Mouse (Mus musculus): ENCODE data around the gene Pan2. TPM values are rescaled to one million over a fixed set of nuclear protein-coding genes. Genes with fewer than 3 reads are reported as not detected.
A peak's percentile ranks its signal among the peaks of the same experiment; 100 is the strongest.
"Not testable (repeated sequence)": the region's sequence is repeated elsewhere in the genome, so short reads cannot be mapped to it uniquely, and the experiment has no call there.

Pan2 gene
- polyA plus RNA-seq, 1 experiment from 2014 or later, result 29.9 TPM

GRCm38 (mm10) chr10:128270287-128270841 lies 32.8 kb upstream of the Pan2 start, which contains the start of gene Stat2:
Gene Stat2 (plus strand): TSS chr10:128270559.
- H3K4me3 ChIP-seq, result peak within 1 kb of the TSS; percentile 92
- no peaks in the 10 kb centered on the region for H3K27me3 ChIP-seq (ENCODE audit: insufficient read depth, poor library complexity, severe bottlenecking)
- H3K27ac ChIP-seq, result peak within 1 kb of the TSS; percentile 91
- H3K9me3 ChIP-seq, result no peaks in the 10 kb centered on the region
- WGBS, result under 1% methylated on average over 43 of the region's 43 CpGs
- peak; percentile 100 for DNase-seq (ENCODE audit: low spot score)
- H3K36me3 ChIP-seq, result 0 out of 2 replicates have a peak, but pooled peaks cover 3% of the 10 kb centered on the region
- H3K4me1 ChIP-seq, result peaks cover 16% of the 10 kb centered on the region; the same call in 1 of the 2 replicates

DNA sequence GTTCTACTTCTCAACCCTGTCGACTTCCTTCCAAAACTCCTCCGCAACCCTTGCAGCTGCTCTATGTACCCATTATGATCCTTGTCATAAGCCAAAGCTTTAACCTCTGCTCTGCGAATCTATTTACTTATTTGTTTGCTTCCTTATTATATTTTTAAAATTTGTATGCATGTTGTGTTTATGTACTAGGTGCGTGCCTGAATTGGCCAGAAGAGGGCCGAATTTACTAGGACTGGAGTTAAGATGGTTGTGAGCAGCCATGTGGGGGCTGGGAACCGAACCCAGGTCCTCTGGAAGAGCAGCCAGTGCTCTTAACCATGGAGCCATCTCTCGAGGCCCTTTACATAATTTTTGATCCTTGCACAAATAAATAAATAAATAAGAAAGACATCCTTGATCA lies 32.3 kb upstream of the Pan2 start:
- Histone ChIP-seq H3K27me3 (ENCODE audit: insufficient read depth, poor library complexity, severe bottlenecking) (no peaks in the 10 kb centered on the region), H3K4me1 (peaks cover 16% of the 10 kb centered on the region; the same call in 1 of the 2 replicates), H3K9me3 (no peaks in the 10 kb centered on the region), H3K4me3 (peak overlapping the region; percentile 92), H3K36me3 (0 out of 2 replicates have a peak, but pooled peaks cover 3% of the 10 kb centered on the region), H3K27ac (peak overlapping the region; percentile 91)
- DNase-seq (ENCODE audit: low spot score), result no peak
- WGBS, result 35% methylated on average over 7 of the region's 7 CpGs

- Histone ChIP-seq H3K27ac (no peak overlapping the region), H3K9me3 (no peaks in the 10 kb centered on the region), H3K4me1 (peaks cover 16% of the 10 kb centered on the region; the same call in 1 of the 2 replicates), H3K36me3 (peaks cover 8% of the 10 kb centered on the region), H3K27me3 (ENCODE audit: insufficient read depth, poor library complexity, severe bottlenecking) (no peaks in the 10 kb centered on the region), H3K4me3 (no peak overlapping the region)
- DNase-seq (ENCODE audit: low spot score), result no peak
- WGBS, result 57% methylated on average over 2 of the region's 2 CpGs
Observed at GRCm38 (mm10) chr10:128271883-128272282, 31.3 kb upstream of the Pan2 start.

DNA sequence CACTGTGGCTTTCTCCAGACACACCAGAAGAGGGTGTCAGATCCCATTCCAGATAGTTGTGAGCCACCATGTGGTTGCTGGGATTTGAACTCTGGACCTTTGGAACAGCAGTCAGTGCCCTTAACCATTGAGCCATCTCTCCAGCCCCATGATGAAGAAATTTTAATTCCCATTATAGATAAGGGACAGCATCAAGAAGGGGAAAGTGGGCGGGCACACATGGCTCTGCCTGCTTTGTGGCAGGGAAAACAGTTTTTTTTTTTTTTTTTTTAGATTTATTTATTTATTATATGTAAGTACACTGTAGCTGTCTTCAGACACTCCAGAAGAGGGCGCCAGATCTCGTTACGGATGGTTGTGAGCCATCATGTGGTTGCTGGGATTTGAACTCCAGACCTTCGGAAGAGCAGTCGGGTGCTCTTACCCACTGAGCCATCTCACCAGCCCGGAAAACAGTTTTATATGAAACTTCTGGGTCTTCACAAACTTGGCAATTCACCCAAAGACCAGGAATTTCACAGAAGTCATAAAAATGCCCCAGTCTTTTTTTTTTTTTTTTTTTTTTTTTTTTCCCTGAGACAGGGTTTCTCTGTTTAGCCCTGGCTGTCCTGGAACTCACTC lies 30.2 kb upstream of the Pan2 start:
- not testable (repeated sequence) for H3K9me3 ChIP-seq; H3K27ac ChIP-seq; H3K27me3 ChIP-seq (ENCODE audit: insufficient read depth, poor library complexity, severe bottlenecking); DNase-seq (ENCODE audit: low spot score); H3K4me3 ChIP-seq
- WGBS, result 82% methylated on average over 6 of the region's 7 CpGs
- peaks cover 16% of the 10 kb centered on the region; the same call in 1 of the 2 replicates for H3K4me1 ChIP-seq
- peaks cover 15% of the 10 kb centered on the region for H3K36me3 ChIP-seq

GRCm38 (mm10) chr10:128275374-128275773 lies 27.8 kb upstream of the Pan2 start:
- 94% methylated on average over 1 of the region's 1 CpGs for WGBS

DNA sequence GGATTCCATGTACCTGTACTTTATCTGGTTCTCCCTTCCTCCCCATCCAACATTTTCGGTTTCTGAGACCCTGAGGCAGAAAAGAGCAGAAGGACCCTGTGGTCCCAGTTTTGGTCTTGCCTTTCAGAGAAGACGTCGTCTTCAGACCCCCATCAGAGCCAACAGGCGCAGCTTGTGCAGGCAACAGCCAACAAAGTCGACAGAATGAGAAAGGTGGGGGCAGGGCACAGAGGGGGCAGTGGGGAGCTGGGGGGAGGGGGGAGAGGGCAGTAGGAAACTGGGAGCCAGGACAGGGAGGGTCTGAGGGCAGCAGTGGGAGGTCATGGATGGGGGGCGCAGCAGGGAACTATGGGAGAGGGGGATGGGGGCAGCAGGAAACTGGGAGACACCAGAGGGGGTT lies 25.0 kb upstream of the Pan2 start:
- H3K4me1 ChIP-seq, result 0 out of 2 replicates have a peak, but pooled peaks cover 3% of the 10 kb centered on the region
- no peak overlapping the region for H3K4me3 ChIP-seq
- no peak overlapping the region for H3K27ac ChIP-seq
- WGBS, result 64% methylated on average over 6 of the region's 6 CpGs
- DNase-seq (ENCODE audit: low spot score), result no peak
- peaks cover 60% of the 10 kb centered on the region for H3K36me3 ChIP-seq
- H3K27me3 ChIP-seq (ENCODE audit: insufficient read depth, poor library complexity, severe bottlenecking), result no peaks in the 10 kb centered on the region
- H3K9me3 ChIP-seq, result no peaks in the 10 kb centered on the region

More at GRCm38 (mm10) chr10:128275374-128275773, 27.8 kb upstream of the Pan2 start:
- not testable (repeated sequence) for H3K27ac ChIP-seq; H3K9me3 ChIP-seq; DNase-seq (ENCODE audit: low spot score); H3K4me1 ChIP-seq; H3K4me3 ChIP-seq; H3K27me3 ChIP-seq (ENCODE audit: insufficient read depth, poor library complexity, severe bottlenecking)
- H3K36me3 ChIP-seq, result peaks cover 35% of the 10 kb centered on the region

DNA sequence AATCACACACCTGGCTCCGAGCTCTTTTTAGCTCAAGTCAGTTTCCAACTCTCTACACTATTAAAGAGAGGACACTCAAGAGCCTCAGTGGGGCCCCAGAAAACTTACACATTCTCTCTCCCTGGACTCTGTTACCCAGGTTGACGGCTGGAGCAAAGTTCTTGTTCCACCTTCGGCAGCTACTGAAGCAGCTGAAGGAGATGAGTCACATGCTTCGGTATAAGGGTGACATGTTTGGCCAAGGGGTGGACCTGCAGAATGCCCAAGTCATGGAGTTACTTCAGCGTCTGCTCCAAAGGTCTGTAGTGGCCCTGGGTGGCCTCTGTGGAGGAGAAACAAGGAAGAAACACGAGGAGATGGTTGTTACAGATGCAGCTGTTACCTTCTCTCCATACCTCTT lies 22.2 kb upstream of the Pan2 start:
- Histone ChIP-seq H3K4me1 (peaks cover 8% of the 10 kb centered on the region; the same call in 1 of the 2 replicates), H3K36me3 (peaks cover 81% of the 10 kb centered on the region)
- no peak for DNase-seq (ENCODE audit: low spot score)

DNA sequence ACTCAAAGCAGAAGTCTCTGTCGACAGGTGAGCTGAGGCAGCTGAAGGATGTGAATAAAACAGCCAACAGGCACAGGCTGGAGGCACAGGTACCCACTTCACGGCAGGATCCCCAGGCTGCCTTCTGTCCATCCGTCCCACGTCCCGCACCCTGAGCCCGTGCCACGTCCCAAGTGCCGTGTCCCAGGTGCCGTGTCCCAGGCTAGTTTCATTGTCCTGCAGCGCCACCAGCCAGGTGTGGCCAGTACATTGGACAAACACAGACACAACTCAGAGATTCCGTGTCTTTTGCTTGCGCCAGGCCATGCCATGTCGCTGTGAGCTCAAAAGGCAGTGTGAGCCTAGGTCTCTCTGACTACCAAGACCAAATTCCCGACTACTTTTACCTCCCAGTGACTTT lies 21.5 kb upstream of the Pan2 start:
- 89% methylated on average over 14 of the region's 14 CpGs for WGBS
- Histone ChIP-seq H3K4me3 (no peak overlapping the region), H3K9me3 (no peaks in the 10 kb centered on the region), H3K27ac (no peak overlapping the region), H3K27me3 (ENCODE audit: insufficient read depth, poor library complexity, severe bottlenecking) (no peaks in the 10 kb centered on the region), H3K4me1 (peaks cover 8% of the 10 kb centered on the region; the same call in 1 of the 2 replicates), H3K36me3 (peaks cover 85% of the 10 kb centered on the region)
- no peak for DNase-seq (ENCODE audit: low spot score)

More for the DNA sequence above, 22.2 kb upstream of the Pan2 start:
- no peak overlapping the region for H3K27ac ChIP-seq
- no peaks in the 10 kb centered on the region for H3K27me3 ChIP-seq (ENCODE audit: insufficient read depth, poor library complexity, severe bottlenecking)
- no peaks in the 10 kb centered on the region for H3K9me3 ChIP-seq
- H3K4me3 ChIP-seq, result no peak overlapping the region
- WGBS, result 88% methylated on average over 6 of the region's 6 CpGs

- H3K27me3 ChIP-seq (ENCODE audit: insufficient read depth, poor library complexity, severe bottlenecking), result no peaks in the 10 kb centered on the region
- no peaks in the 10 kb centered on the region for H3K9me3 ChIP-seq
- peaks cover 76% of the 10 kb centered on the region for H3K36me3 ChIP-seq
- H3K4me3 ChIP-seq, result no peak overlapping the region
- DNase-seq (ENCODE audit: low spot score), result no peak
- peaks cover 8% of the 10 kb centered on the region; the same call in 1 of the 2 replicates for H3K4me1 ChIP-seq
- no peak overlapping the region for H3K27ac ChIP-seq
- 86% methylated on average over 20 of the region's 20 CpGs for WGBS
Observed at GRCm38 (mm10) chr10:128282886-128283450, 20.2 kb upstream of the Pan2 start.

- Histone ChIP-seq H3K4me3 (no peak overlapping the region), H3K27me3 (ENCODE audit: insufficient read depth, poor library complexity, severe bottlenecking) (no peaks in the 10 kb centered on the region), H3K27ac (no peak overlapping the region), H3K4me1 (peaks cover 5% of the 10 kb centered on the region; the same call in 1 of the 2 replicates), H3K9me3 (no peaks in the 10 kb centered on the region), H3K36me3 (peaks cover 75% of the 10 kb centered on the region)
- DNase-seq (ENCODE audit: low spot score), result no peak
- WGBS, result 61% methylated on average over 31 of the region's 31 CpGs
Observed at GRCm38 (mm10) chr10:128283604-128284579, 19.2 kb upstream of the Pan2 start.

DNA sequence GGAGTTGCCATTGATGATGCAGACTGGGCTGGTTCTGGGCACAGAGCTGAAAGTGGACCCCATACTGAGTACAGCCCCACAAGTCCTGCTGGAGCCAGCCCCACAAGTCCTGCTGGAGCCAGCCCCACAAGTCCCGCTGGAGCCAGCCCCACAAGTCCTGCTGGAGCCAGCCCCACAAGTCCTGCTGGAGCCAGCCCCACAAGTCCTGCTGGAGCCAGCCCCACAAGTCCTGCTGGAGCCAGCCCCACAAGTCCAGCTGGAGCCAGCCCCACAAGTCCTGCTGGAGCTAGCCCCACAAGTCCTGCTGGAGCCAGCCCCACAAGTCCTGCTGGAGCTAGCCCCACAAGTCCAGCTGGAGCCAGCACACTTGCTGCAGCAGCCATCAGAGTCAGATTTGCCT lies 12.5 kb upstream of the Pan2 start:
- not testable (repeated sequence) for H3K27ac ChIP-seq; H3K4me3 ChIP-seq; H3K4me1 ChIP-seq; DNase-seq (ENCODE audit: low spot score); H3K9me3 ChIP-seq; H3K27me3 ChIP-seq (ENCODE audit: insufficient read depth, poor library complexity, severe bottlenecking)
- WGBS, result 68% methylated on average over 1 of the region's 1 CpGs
- peaks cover 40% of the 10 kb centered on the region for H3K36me3 ChIP-seq

DNA sequence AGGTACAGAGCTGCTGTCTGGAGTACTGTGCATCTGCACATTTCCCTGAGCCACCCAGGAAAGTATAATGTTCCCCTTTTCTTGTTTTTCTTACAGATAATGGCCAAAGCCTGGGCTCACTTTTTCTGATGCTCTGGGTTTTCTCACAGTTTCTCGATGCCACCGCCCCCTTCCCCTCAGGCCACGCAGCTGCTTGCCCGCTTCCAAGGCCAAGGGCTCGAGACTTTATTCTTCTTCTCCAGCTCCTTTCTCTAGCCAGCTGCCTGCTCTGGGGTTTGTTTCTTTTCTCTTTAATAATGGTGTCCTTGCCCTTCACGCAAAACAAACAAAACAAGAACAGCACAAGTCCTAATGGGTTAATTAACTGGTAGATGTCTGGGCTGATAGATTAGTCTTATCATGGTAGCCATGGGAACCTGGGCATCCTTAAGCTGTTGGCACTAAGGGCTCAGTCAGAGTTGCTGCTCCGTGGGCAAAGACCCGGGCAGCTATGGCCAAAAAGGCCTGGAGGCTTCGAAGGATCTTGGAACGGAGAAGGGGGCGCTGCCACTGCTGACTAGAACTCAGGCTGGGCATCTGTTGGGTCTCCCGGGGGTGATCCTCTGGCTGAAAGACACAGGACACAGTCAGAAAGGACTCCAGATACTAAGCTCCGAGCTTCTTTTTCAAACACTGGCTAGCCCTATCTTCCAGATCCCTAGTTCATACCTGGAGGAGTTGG lies 6.6 kb upstream of the Pan2 start:
- H3K36me3 ChIP-seq, result peaks cover 9% of the 10 kb centered on the region; the same call in 1 of the 2 replicates
- H3K27ac ChIP-seq, result 0 out of 2 replicates have a peak overlapping the region, but pooled peaks have one; percentile 10
- H3K4me1 ChIP-seq, result peaks cover 5% of the 10 kb centered on the region; the same call in 1 of the 2 replicates
- H3K9me3 ChIP-seq, result no peaks in the 10 kb centered on the region
- DNase-seq (ENCODE audit: low spot score), result no peak
- H3K4me3 ChIP-seq, result no peak overlapping the region
- H3K27me3 ChIP-seq (ENCODE audit: insufficient read depth, poor library complexity, severe bottlenecking), result no peaks in the 10 kb centered on the region
- WGBS, result 69% methylated on average over 13 of the region's 13 CpGs

Data from heart, embryonic 10.5 days (tissue).